Mouse (Mus musculus) brain, embryonic 14.5 days (tissue): ENCODE data around the gene Kbtbd12. TPM values are rescaled to one million over a fixed set of nuclear protein-coding genes. Genes with fewer than 3 reads are reported as not detected.

Source experiments
- DNase-seq: peaks from one replicate; pipeline ENCODE4 v3.0.0-alpha.2; 2011; ENCODE audit warnings: low read depth
- CTCF ChIP-seq: fragments of 200-500 bp; IDR thresholded peaks from 2 replicates; pipeline ENCODE4 v1.5.1; 2012; ENCODE audit warnings: inconsistent platforms, mild to moderate bottlenecking, moderate library complexity, borderline replicate concordance; ENCODE audit not compliant: insufficient read depth, insufficient read length; ENCODE audit errors: extremely low read depth
- POLR2A ChIP-seq: fragments of 200-500 bp; IDR thresholded peaks from 2 replicates; pipeline ENCODE4 v1.6.1; 2012; ENCODE audit warnings: mild to moderate bottlenecking, inconsistent platforms, borderline replicate concordance; ENCODE audit not compliant: poor library complexity, insufficient read depth, insufficient read length, severe bottlenecking; ENCODE audit errors: extremely low read depth
- polyA plus RNA-seq: library from polyadenylated mRNA; depleted of rRNA; stranded (reverse); fragments of >200 nt; gene quantifications from 2 replicates; pipeline ENCODE4 v1.2.3, GENCODE M21; 2012

The Kbtbd12 gene
- polyA plus RNA-seq, 1 experiment, result 0.16 TPM

GRCm38 (mm10) chr6:88626462-88626861 is 11.3 kb downstream of the Kbtbd12 start:
- TF ChIP-seq POLR2A (no peak), CTCF (no peak)
- no peak for DNase-seq

- no peak for DNase-seq
- no peak for TF ChIP-seq POLR2A
- TF ChIP-seq CTCF, result no peak
Measured at GRCm38 (mm10) chr6:88621816-88622481, 15.8 kb downstream of the Kbtbd12 start.

- TF ChIP-seq CTCF, result no peak
- no peak for TF ChIP-seq POLR2A
Measured at GRCm38 (mm10) chr6:88619542-88619941, 18.2 kb downstream of the Kbtbd12 start.

GRCm38 (mm10) chr6:88615352-88615751 is 22.4 kb downstream of the Kbtbd12 start:
- no peak for DNase-seq
- no peak for TF ChIP-seq CTCF
- TF ChIP-seq POLR2A, result no peak

More at GRCm38 (mm10) chr6:88619542-88619941, 18.2 kb downstream of the Kbtbd12 start:
- DNase-seq, result peak; percentile 78

- TF ChIP-seq POLR2A (no peak), CTCF (no peak)
- DNase-seq, result no peak
Measured at GRCm38 (mm10) chr6:88606417-88606816, 31.3 kb downstream of the Kbtbd12 start.

GRCm38 (mm10) chr6:88605715-88606114 is 32.0 kb downstream of the Kbtbd12 start:
- TF ChIP-seq CTCF, result no peak
- no peak for TF ChIP-seq POLR2A
- DNase-seq, result peak; percentile 66

GRCm38 (mm10) chr6:88605235-88605634 is 32.5 kb downstream of the Kbtbd12 start:
- no peak for DNase-seq
- TF ChIP-seq CTCF, result no peak
- no peak for TF ChIP-seq POLR2A

GRCm38 (mm10) chr6:88596108-88596507 is 41.6 kb downstream of the Kbtbd12 start:
- no peak for TF ChIP-seq CTCF
- TF ChIP-seq POLR2A, result no peak
- no peak for DNase-seq

GRCm38 (mm10) chr6:88592367-88592766 is 45.4 kb downstream of the Kbtbd12 start:
- TF ChIP-seq CTCF, result no peak
- no peak for TF ChIP-seq POLR2A

GRCm38 (mm10) chr6:88590231-88590630 is 47.5 kb downstream of the Kbtbd12 start:
- no peak for DNase-seq
- TF ChIP-seq CTCF, result no peak
- no peak for TF ChIP-seq POLR2A

More at GRCm38 (mm10) chr6:88592367-88592766, 45.4 kb downstream of the Kbtbd12 start:
- DNase-seq, result no peak

- TF ChIP-seq POLR2A (no peak), CTCF (peak; percentile 74)
- peak; percentile 90 for DNase-seq
Measured at GRCm38 (mm10) chr6:88589517-88589916, 48.2 kb downstream of the Kbtbd12 start.
